In the genomic region with DNA sequence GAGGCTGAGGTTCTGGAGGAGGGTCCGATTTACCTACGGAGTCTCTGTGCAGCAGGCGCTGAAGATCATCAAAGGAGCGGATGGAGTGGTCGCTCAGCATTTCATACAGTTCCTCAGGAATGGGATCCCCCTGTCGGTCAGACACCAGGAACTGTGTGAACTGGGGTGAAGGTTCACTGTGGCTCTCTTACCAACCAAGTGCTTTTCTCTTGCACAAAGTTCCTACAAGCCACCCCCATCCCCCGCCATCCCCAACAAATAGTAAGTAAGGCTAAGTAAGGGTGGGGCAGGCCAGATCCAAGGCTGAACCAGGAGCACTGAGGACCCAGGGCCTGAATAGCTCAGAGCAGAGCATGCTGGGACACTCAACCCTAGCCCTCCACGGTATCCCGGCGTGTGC, we compare ENCODE assay signal across 12 mouse cellular contexts. TPM values are rescaled to one million over a fixed set of nuclear protein-coding genes. Genes with fewer than 3 reads are reported as not detected.
DNase-seq lines count a peak whose midpoint lies in the region; ATAC-seq and TF ChIP-seq lines count a peak whose summit lies in the region.
"Had no signal": no experiment of that assay in that cellular context is flagged by ENCODE, and none has a peak within 500 bp of the region (broad histone marks: within the 10 kb centered on the region; RNA-seq: fewer than 3 reads in every experiment).

No protein-coding gene starts in this region.

- no peak for ATAC-seq in kidney, postnatal 0 days (replicated peaks; ENCODE audit: low FRiP score, low read depth)
- peak; percentile 29 for ATAC-seq in intestine, embryonic 16.5 days
- ATAC-seq: forebrain, embryonic 15.5 days had no signal

- no peaks in the 10 kb centered on the region for H3K27me3 ChIP-seq in kidney, postnatal 0 days (ENCODE audit: insufficient read depth, low read length)
- H3K27me3 ChIP-seq in intestine, embryonic 16.5 days (replicated peaks; ENCODE audit: control insufficient read depth, insufficient read depth, low read length), result no peaks in the 10 kb centered on the region
- H3K27me3 ChIP-seq: forebrain, embryonic 15.5 days had no signal

- H3K4me3 ChIP-seq in gastrocnemius, adult 2 months, result peak overlapping the region; percentile 81
- H3K4me3 ChIP-seq in kidney, postnatal 0 days (replicated peaks; ENCODE audit: low read depth, low read length), result no peak overlapping the region
- no peak overlapping the region for H3K4me3 ChIP-seq in intestine, embryonic 16.5 days (ENCODE audit: low read length)
- H3K4me3 ChIP-seq: forebrain, embryonic 15.5 days; liver, embryonic 15.5 days had no signal

- intact Hi-C loops in gastrocnemius, adult 2 months (cut with DNase I), result no loop called here

- no peaks in the 10 kb centered on the region for H3K36me3 ChIP-seq in kidney, postnatal 0 days (ENCODE audit: insufficient read depth, low read length)
- H3K36me3 ChIP-seq in intestine, embryonic 16.5 days (ENCODE audit: control insufficient read depth, insufficient read depth, low read length), result no peaks in the 10 kb centered on the region
- H3K36me3 ChIP-seq: forebrain, embryonic 15.5 days; liver, embryonic 15.5 days had no signal

- DNase-seq in gastrocnemius, adult 2 months, result no peak
- DNase-seq in gastrocnemius, postnatal 4 days (ENCODE audit: low spot score in 2 of 2), result no peak
- DNase-seq in kidney, postnatal 0 days (ENCODE audit: low spot score), result no peak
- DNase-seq in kidney, adult 8-10 months, result no peak
- DNase-seq in ES-CJ7 (ENCODE audit: low read depth, low spot score), result peak; percentile 62
- no peak for DNase-seq in urinary bladder, postnatal 25 days (ENCODE audit: low spot score)
- DNase-seq in adrenal gland, postnatal 4 days (ENCODE audit: low spot score in 2 of 2), result no peak
- DNase-seq: adrenal gland, postnatal 10 days; cerebellum, adult 11-12 months had no signal

- no peak overlapping the region for H3K9ac ChIP-seq in kidney, postnatal 0 days (ENCODE audit: low read depth, low read length)
- H3K9ac ChIP-seq in intestine, embryonic 16.5 days (ENCODE audit: low read depth, low read length), result 0 out of 2 replicates have a peak overlapping the region, but pooled peaks have one; percentile 10
- H3K9ac ChIP-seq: forebrain, embryonic 15.5 days; liver, embryonic 15.5 days had no signal

- H3K27ac ChIP-seq in gastrocnemius, adult 2 months, result peak overlapping the region; percentile 94
- peak overlapping the region; percentile 61; the same call in 1 of the 2 replicates for H3K27ac ChIP-seq in kidney, postnatal 0 days
- H3K27ac ChIP-seq in intestine, embryonic 16.5 days (ENCODE audit: low read length), result peak overlapping the region; percentile 38; the same call in 1 of the 2 replicates
- H3K27ac ChIP-seq: forebrain, embryonic 15.5 days; liver, embryonic 15.5 days had no signal

- whole genome bisulfite sequencing in kidney, postnatal 0 days, result 77% methylated on average over 10 of the region's 10 CpGs
- 67% methylated on average over 10 of the region's 10 CpGs for WGBS in intestine, embryonic 16.5 days

- no peak overlapping the region for H3K4me2 ChIP-seq in kidney, postnatal 0 days (ENCODE audit: low read length)
- H3K4me2 ChIP-seq in intestine, embryonic 16.5 days (ENCODE audit: low read depth, low read length), result no peak overlapping the region
- H3K4me2 ChIP-seq: forebrain, embryonic 15.5 days; liver, embryonic 15.5 days had no signal

- TF ChIP-seq CTCF in gastrocnemius, adult 2 months (IDR thresholded peaks at IDR 0.05), result no peak
- TF ChIP-seq CTCF in kidney, postnatal 0 days (IDR thresholded peaks at IDR 0.05; ENCODE audit: low read depth), result no peak

- no peaks in the 10 kb centered on the region for H3K9me3 ChIP-seq in kidney, postnatal 0 days (replicated peaks; ENCODE audit: low read length)
- H3K9me3 ChIP-seq in intestine, embryonic 16.5 days (ENCODE audit: control insufficient read depth, low read length), result no peaks in the 10 kb centered on the region
- H3K9me3 ChIP-seq: forebrain, embryonic 15.5 days; liver, embryonic 15.5 days had no signal

- H3K4me1 ChIP-seq in kidney, postnatal 0 days (replicated peaks; ENCODE audit: insufficient read depth, low read length), result peaks cover 3% of the 10 kb centered on the region
- H3K4me1 ChIP-seq in intestine, embryonic 16.5 days (ENCODE audit: control insufficient read depth, insufficient read depth, low read length), result peaks cover 25% of the 10 kb centered on the region

RNA-seq across cellular contexts. Expression of gene Pdgfb, which starts 9.3 kb away (rescaled TPM):
- 10 to 100 TPM; 14.3 to 17.3 TPM for total RNA-seq in gastrocnemius, adult 2 months (2021)
- total RNA-seq in gastrocnemius, postnatal 4 days (2021), result 10 to 100 TPM; 51.5 to 52.8 TPM
- polyA plus RNA-seq in kidney, postnatal 0 days (2015; fragmentation: Nextera tagmentation; extraction: Ambion mirVana), result 6.5 and 6.8 TPM in 2 replicates
- 7.0 and 8.3 TPM in 2 replicates for polyA plus RNA-seq in intestine, embryonic 16.5 days (2015; fragmentation: Nextera tagmentation; extraction: Ambion mirVana)
- total RNA-seq in adrenal gland, postnatal 4 days (2021), result 10 to 100 TPM; 31.3 to 35.1 TPM

RNA-seq across cellular contexts. Expression of gene Cbx7, which starts 34.5 kb away (rescaled TPM):
- total RNA-seq in gastrocnemius, adult 2 months (2021), result 10 to 100 TPM; 18.9 to 19.6 TPM
- total RNA-seq in gastrocnemius, postnatal 4 days (2021), result 1 to 10 TPM; 2.1 TPM
- 4.5 and 4.6 TPM in 2 replicates for polyA plus RNA-seq in kidney, postnatal 0 days (2015; fragmentation: Nextera tagmentation; extraction: Ambion mirVana)
- polyA plus RNA-seq in intestine, embryonic 16.5 days (2015; fragmentation: Nextera tagmentation; extraction: Ambion mirVana), result 3.7 and 4.8 TPM in 2 replicates
- total RNA-seq in adrenal gland, postnatal 4 days (2021), result 10 to 100 TPM; 15.4 to 18.4 TPM

Comparison
In these comparisons a context has a peak if more than half of its experiments do, and no peak if none do; other contexts are left out.
1. RNA of gene Cbx7, which starts 34.5 kb away (total RNA-seq): 18.9 to 19.6 TPM in gastrocnemius, adult 2 months and 15.4 to 18.4 TPM in adrenal gland, postnatal 4 days; 2.1 TPM in gastrocnemius, postnatal 4 days; every median in the first group is over 4 times any median in the second.
2. H3K27ac ChIP-seq: peak in every context shown above with its lines; median percentile 94 in gastrocnemius, adult 2 months; 61 in kidney, postnatal 0 days; 38 in intestine, embryonic 16.5 days.